Mouse (Mus musculus): ENCODE measurements around the gene Gm6803.
"Not testable (repeated sequence)": the region's sequence is repeated elsewhere in the genome, so short reads cannot be mapped to it uniquely, and the experiment has no call there.

Gene Gm6803

GRCm38 (mm10) chr12:88018671-88019070, at the start of gene Gm6803:
Gm6803 (minus strand) TSS chr12:88018771.
- DNase-seq (ENCODE audit: low read depth, low spot score), result not testable (repeated sequence)

- DNase-seq (ENCODE audit: low read depth, low spot score), result not testable (repeated sequence)
Measured at GRCm38 (mm10) chr12:88045226-88045625, 26.7 kb upstream of the Gm6803 start.

- DNase-seq (ENCODE audit: low read depth, low spot score), result not testable (repeated sequence)
Measured at GRCm38 (mm10) chr12:88039703-88040102, 21.1 kb upstream of the Gm6803 start.

- DNase-seq (ENCODE audit: low read depth, low spot score), result not testable (repeated sequence)
Measured at GRCm38 (mm10) chr12:88039062-88039461, 20.5 kb upstream of the Gm6803 start.

GRCm38 (mm10) chr12:88032250-88032649, 13.7 kb upstream of the Gm6803 start:
- not testable (repeated sequence) for DNase-seq (ENCODE audit: low read depth, low spot score)

GRCm38 (mm10) chr12:88026704-88027103, 8.1 kb upstream of the Gm6803 start, which contains the start of gene Gm2056:
Gm2056 (plus strand) TSS chr12:88027004.
- DNase-seq (ENCODE audit: low read depth, low spot score), result not testable (repeated sequence)

- DNase-seq (ENCODE audit: low read depth, low spot score), result not testable (repeated sequence)
Measured at GRCm38 (mm10) chr12:88011548-88011947, 7.0 kb downstream of the Gm6803 start, which contains the start of gene Gm2075. Gm2075 (plus strand) TSS chr12:88011848.

- DNase-seq (ENCODE audit: low read depth, low spot score), result not testable (repeated sequence)
Measured at GRCm38 (mm10) chr12:88004118-88004517, 14.5 kb downstream of the Gm6803 start.

- not testable (repeated sequence) for DNase-seq (ENCODE audit: low read depth, low spot score)
Measured at GRCm38 (mm10) chr12:87984000-87984399, 34.6 kb downstream of the Gm6803 start.
